Comparison of ENCODE assay signal across 23 mouse cellular contexts in genomic region chr16:51880711-51881110, GRCm38 (mm10).
DNase-seq lines count a peak whose midpoint lies in the region; ATAC-seq lines count a peak whose summit lies in the region.
"Had no signal": no experiment of that assay in that cellular context is flagged by ENCODE, and none has a peak within 500 bp of the region (broad histone marks: within the 10 kb centered on the region; RNA-seq: fewer than 3 reads in every experiment).

No protein-coding gene starts in this region.

- H3K4me1 ChIP-seq in embryonic facial prominence, embryonic 14.5 days (ENCODE audit: control insufficient read depth, insufficient read depth, low read length), result no peaks in the 10 kb centered on the region
- H3K4me1 ChIP-seq in embryonic facial prominence, embryonic 10.5 days, result no peaks in the 10 kb centered on the region
- no peaks in the 10 kb centered on the region for H3K4me1 ChIP-seq in midbrain, embryonic 11.5 days (ENCODE audit: control insufficient read depth, insufficient read depth, low read length)
- no peaks in the 10 kb centered on the region for H3K4me1 ChIP-seq in midbrain, embryonic 14.5 days (ENCODE audit: control insufficient read depth, insufficient read depth, low read length)
- no peaks in the 10 kb centered on the region for H3K4me1 ChIP-seq in forebrain, embryonic 16.5 days (replicated peaks; ENCODE audit: control insufficient read depth, insufficient read depth, low read length)
- H3K4me1 ChIP-seq: embryonic facial prominence, embryonic 12.5 days; hindbrain, embryonic 12.5 days; hindbrain, embryonic 15.5 days had no signal

- H3K9ac ChIP-seq in embryonic facial prominence, embryonic 14.5 days (ENCODE audit: low read depth, low read length), result no peak overlapping the region
- no peak overlapping the region for H3K9ac ChIP-seq in midbrain, embryonic 11.5 days (ENCODE audit: low read length)
- no peak overlapping the region for H3K9ac ChIP-seq in midbrain, embryonic 14.5 days (replicated peaks; ENCODE audit: low read length)
- H3K9ac ChIP-seq in forebrain, embryonic 16.5 days (replicated peaks; ENCODE audit: low read depth, low read length), result no peak overlapping the region
- H3K9ac ChIP-seq: embryonic facial prominence, embryonic 12.5 days; hindbrain, embryonic 12.5 days; hindbrain, embryonic 15.5 days had no signal

- H3K27me3 ChIP-seq in embryonic facial prominence, embryonic 14.5 days (replicated peaks; ENCODE audit: control insufficient read depth, insufficient read depth, low read length), result no peaks in the 10 kb centered on the region
- no peaks in the 10 kb centered on the region for H3K27me3 ChIP-seq in embryonic facial prominence, embryonic 10.5 days (replicated peaks; ENCODE audit: low read depth, poor library complexity, severe bottlenecking)
- no peaks in the 10 kb centered on the region for H3K27me3 ChIP-seq in midbrain, embryonic 11.5 days (ENCODE audit: control insufficient read depth, insufficient read depth, low read length)
- H3K27me3 ChIP-seq in midbrain, embryonic 14.5 days (ENCODE audit: control insufficient read depth, insufficient read depth, low read length), result no peaks in the 10 kb centered on the region
- no peaks in the 10 kb centered on the region for H3K27me3 ChIP-seq in forebrain, embryonic 16.5 days (replicated peaks; ENCODE audit: control insufficient read depth, insufficient read depth, low read length)
- H3K27me3 ChIP-seq: embryonic facial prominence, embryonic 12.5 days; hindbrain, embryonic 12.5 days; hindbrain, embryonic 15.5 days had no signal

- H3K4me3 ChIP-seq in embryonic facial prominence, embryonic 14.5 days (ENCODE audit: low read depth, low read length), result no peak overlapping the region
- H3K4me3 ChIP-seq in embryonic facial prominence, embryonic 10.5 days, result no peak overlapping the region
- no peak overlapping the region for H3K4me3 ChIP-seq in midbrain, embryonic 11.5 days (ENCODE audit: low read depth, low read length)
- H3K4me3 ChIP-seq in midbrain, embryonic 14.5 days (replicated peaks; ENCODE audit: low read depth, low read length), result no peak overlapping the region
- no peak overlapping the region for H3K4me3 ChIP-seq in forebrain, embryonic 16.5 days (replicated peaks; ENCODE audit: low read length)
- H3K4me3 ChIP-seq: embryonic facial prominence, embryonic 12.5 days; erythroblast, embryonic 14.5 days; gastrocnemius, adult 2 months; hindbrain, embryonic 12.5 days; hindbrain, embryonic 15.5 days had no signal

- no peaks in the 10 kb centered on the region for H3K9me3 ChIP-seq in embryonic facial prominence, embryonic 14.5 days (ENCODE audit: control insufficient read depth, low read length)
- H3K9me3 ChIP-seq in embryonic facial prominence, embryonic 10.5 days, result no peaks in the 10 kb centered on the region
- no peaks in the 10 kb centered on the region for H3K9me3 ChIP-seq in midbrain, embryonic 11.5 days (ENCODE audit: control insufficient read depth, low read length)
- no peaks in the 10 kb centered on the region for H3K9me3 ChIP-seq in midbrain, embryonic 14.5 days (ENCODE audit: control insufficient read depth, low read length)
- H3K9me3 ChIP-seq in forebrain, embryonic 16.5 days (ENCODE audit: control insufficient read depth, low read length), result no peaks in the 10 kb centered on the region
- H3K9me3 ChIP-seq: embryonic facial prominence, embryonic 12.5 days; hindbrain, embryonic 12.5 days; hindbrain, embryonic 15.5 days had no signal

- 75% methylated on average over 4 of the region's 4 CpGs for WGBS in embryonic facial prominence, embryonic 14.5 days
- 87% methylated on average over 4 of the region's 4 CpGs for WGBS in embryonic facial prominence, embryonic 10.5 days
- WGBS in midbrain, embryonic 11.5 days, result 86% methylated on average over 4 of the region's 4 CpGs
- 73% methylated on average over 4 of the region's 4 CpGs for WGBS in midbrain, embryonic 14.5 days
- 20% methylated on average over 4 of the region's 4 CpGs for WGBS in forebrain, embryonic 16.5 days

- no peaks in the 10 kb centered on the region for H3K36me3 ChIP-seq in embryonic facial prominence, embryonic 14.5 days (ENCODE audit: control insufficient read depth, insufficient read depth, low read length)
- H3K36me3 ChIP-seq in embryonic facial prominence, embryonic 10.5 days (replicated peaks), result no peaks in the 10 kb centered on the region
- no peaks in the 10 kb centered on the region for H3K36me3 ChIP-seq in midbrain, embryonic 11.5 days (ENCODE audit: control insufficient read depth, insufficient read depth, low read length)
- no peaks in the 10 kb centered on the region for H3K36me3 ChIP-seq in midbrain, embryonic 14.5 days (ENCODE audit: control insufficient read depth, insufficient read depth, low read length)
- no peaks in the 10 kb centered on the region for H3K36me3 ChIP-seq in forebrain, embryonic 16.5 days (ENCODE audit: control insufficient read depth, insufficient read depth)
- H3K36me3 ChIP-seq: embryonic facial prominence, embryonic 12.5 days; hindbrain, embryonic 12.5 days; hindbrain, embryonic 15.5 days had no signal

- H3K27ac ChIP-seq in embryonic facial prominence, embryonic 14.5 days (replicated peaks; ENCODE audit: low read depth, low read length), result no peak overlapping the region
- H3K27ac ChIP-seq in embryonic facial prominence, embryonic 10.5 days (replicated peaks), result no peak overlapping the region
- H3K27ac ChIP-seq in midbrain, embryonic 11.5 days (ENCODE audit: low read depth, low read length), result no peak overlapping the region
- H3K27ac ChIP-seq in midbrain, embryonic 14.5 days (replicated peaks; ENCODE audit: low read depth, low read length), result no peak overlapping the region
- H3K27ac ChIP-seq in forebrain, embryonic 16.5 days (ENCODE audit: low read length), result no peak overlapping the region
- H3K27ac ChIP-seq: embryonic facial prominence, embryonic 12.5 days; gastrocnemius, adult 2 months; hindbrain, embryonic 12.5 days; hindbrain, embryonic 15.5 days had no signal

- DNase-seq in embryonic facial prominence, embryonic 14.5 days (ENCODE audit: low spot score), result peak; percentile 9
- no peak for DNase-seq in embryonic facial prominence, embryonic 10.5 days (ENCODE audit: low spot score)
- DNase-seq in midbrain, embryonic 11.5 days (ENCODE audit: low spot score, missing footprints), result peak; percentile 70
- no peak for DNase-seq in midbrain, embryonic 14.5 days
- no peak for DNase-seq in adrenal gland, adult (ENCODE audit: inconsistent age in 2 of 2, low spot score in 1 of 2)
- DNase-seq: adrenal gland, postnatal 10 days; adrenal gland, postnatal 36 days; cerebellum, adult 11-12 months; cerebellum, adult 8-10 months; cerebellum, postnatal 10 days; cerebellum, postnatal 36 days; gastrocnemius, adult 2 months; gastrocnemius, postnatal 14 days; heart, adult 11 months; kidney, adult 2 months had no signal

- no peak overlapping the region for H3K4me2 ChIP-seq in embryonic facial prominence, embryonic 14.5 days (ENCODE audit: low read depth, low read length)
- no peak overlapping the region for H3K4me2 ChIP-seq in midbrain, embryonic 11.5 days
- no peak overlapping the region for H3K4me2 ChIP-seq in midbrain, embryonic 14.5 days (ENCODE audit: low read length)
- no peak overlapping the region for H3K4me2 ChIP-seq in forebrain, embryonic 16.5 days (ENCODE audit: low read length)
- H3K4me2 ChIP-seq: embryonic facial prominence, embryonic 12.5 days; heart, embryonic 11.5 days; hindbrain, embryonic 12.5 days; hindbrain, embryonic 15.5 days had no signal

- no peak for ATAC-seq in embryonic facial prominence, embryonic 14.5 days (ENCODE audit: low read depth)
- no peak for ATAC-seq in midbrain, embryonic 11.5 days (ENCODE audit: low FRiP score)
- no peak for ATAC-seq in midbrain, embryonic 14.5 days (ENCODE audit: low FRiP score, low TSS enrichment)
- peak; percentile 73 for ATAC-seq in forebrain, embryonic 16.5 days
- ATAC-seq: activated CD4-positive, CD25-positive, alpha-beta regulatory T cell, adult 4 months; intestine, postnatal 0 days had no signal

Comparison
In these comparisons a context has a peak if more than half of its experiments do, and no peak if none do; other contexts are left out.
1. DNase-seq: peak in embryonic facial prominence, embryonic 14.5 days (single experiment) and midbrain, embryonic 11.5 days (single experiment); none in embryonic facial prominence, embryonic 10.5 days (single experiment), midbrain, embryonic 14.5 days (single experiment) and adrenal gland, adult (0 of 2).